Comparison of ENCODE assay signal across 8 mouse cellular contexts in genomic region chr11:98747804-98748505, GRCm38 (mm10). TPM values are rescaled to one million over a fixed set of nuclear protein-coding genes. Genes with fewer than 3 reads are reported as not detected.
DNase-seq lines count a peak whose midpoint lies in the region; ATAC-seq lines count a peak whose summit lies in the region.

No protein-coding gene starts in this region.

- H3K9me3 ChIP-seq in neural tube, embryonic 11.5 days (ENCODE audit: control insufficient read depth, low read length): no peaks in the 10 kb centered on the region
- H3K9me3 ChIP-seq in forebrain, embryonic 16.5 days (ENCODE audit: control insufficient read depth, low read length): no peaks in the 10 kb centered on the region
- H3K9me3 ChIP-seq in limb, embryonic 12.5 days: no peaks in the 10 kb centered on the region

- peak overlapping the region; percentile 83 for H3K27ac ChIP-seq in neural tube, embryonic 11.5 days (ENCODE audit: low read depth, low read length)
- peak overlapping the region; percentile 100 for H3K27ac ChIP-seq in forebrain, embryonic 16.5 days (ENCODE audit: low read length)
- peak overlapping the region; percentile 78 for H3K27ac ChIP-seq in limb, embryonic 12.5 days

- H3K4me1 ChIP-seq in neural tube, embryonic 11.5 days (ENCODE audit: control insufficient read depth, insufficient read depth, low read length): peaks cover 75% of the 10 kb centered on the region
- H3K4me1 ChIP-seq in forebrain, embryonic 16.5 days (replicated peaks; ENCODE audit: control insufficient read depth, insufficient read depth, low read length): peaks cover 94% of the 10 kb centered on the region
- H3K4me1 ChIP-seq in limb, embryonic 12.5 days (replicated peaks): peaks cover 96% of the 10 kb centered on the region

- ATAC-seq in cerebellum, adult (ENCODE audit: insufficient number of reproducible peaks, low FRiP score, low TSS enrichment): peak; percentile 23; the same call in 1 of the 2 replicates
- ATAC-seq in neural tube, embryonic 11.5 days (ENCODE audit: insufficient read depth, low FRiP score, low TSS enrichment): no peak
- peak; percentile 11 for ATAC-seq in forebrain, embryonic 16.5 days
- ATAC-seq in limb, embryonic 12.5 days (ENCODE audit: insufficient number of reproducible peaks, insufficient read depth, low FRiP score, low TSS enrichment, low read depth): no peak

- H3K36me3 ChIP-seq in neural tube, embryonic 11.5 days (ENCODE audit: control insufficient read depth, insufficient read depth, low read length): no peaks in the 10 kb centered on the region
- H3K36me3 ChIP-seq in forebrain, embryonic 16.5 days (ENCODE audit: control insufficient read depth, insufficient read depth): no peaks in the 10 kb centered on the region
- H3K36me3 ChIP-seq in limb, embryonic 12.5 days: no peaks in the 10 kb centered on the region

- no peak overlapping the region for H3K4me3 ChIP-seq in neural tube, embryonic 11.5 days (ENCODE audit: low read depth, low read length)
- peak overlapping the region; percentile 36 for H3K4me3 ChIP-seq in forebrain, embryonic 16.5 days (replicated peaks; ENCODE audit: low read length)
- H3K4me3 ChIP-seq in limb, embryonic 12.5 days (replicated peaks): 0 out of 2 replicates have a peak overlapping the region, but pooled peaks have one; percentile 0

- peak overlapping the region; percentile 37 for H3K9ac ChIP-seq in neural tube, embryonic 11.5 days (ENCODE audit: low read length)
- peak overlapping the region; percentile 68 for H3K9ac ChIP-seq in forebrain, embryonic 16.5 days (replicated peaks; ENCODE audit: low read depth, low read length)
- H3K9ac ChIP-seq in limb, embryonic 12.5 days (replicated peaks): peak overlapping the region; percentile 47; the same call in 1 of the 2 replicates

- no peaks in the 10 kb centered on the region for H3K27me3 ChIP-seq in neural tube, embryonic 11.5 days (ENCODE audit: control insufficient read depth, insufficient read depth, low read length)
- no peaks in the 10 kb centered on the region for H3K27me3 ChIP-seq in forebrain, embryonic 16.5 days (replicated peaks; ENCODE audit: control insufficient read depth, insufficient read depth, low read length)
- H3K27me3 ChIP-seq in limb, embryonic 12.5 days: no peaks in the 10 kb centered on the region

- H3K4me2 ChIP-seq in neural tube, embryonic 11.5 days (ENCODE audit: low read depth): peak overlapping the region; percentile 14; the same call in 1 of the 2 replicates
- H3K4me2 ChIP-seq in forebrain, embryonic 16.5 days (ENCODE audit: low read length): peak overlapping the region; percentile 64
- peak overlapping the region; percentile 55 for H3K4me2 ChIP-seq in limb, embryonic 12.5 days

- DNase-seq in cerebellum, postnatal 4 days (ENCODE audit: low spot score in 2 of 2): no peak
- no peak for DNase-seq in neural tube, embryonic 11.5 days (ENCODE audit: low spot score)
- DNase-seq in neural tube, embryonic 10.5 days (ENCODE audit: extremely low spot score, low spot score): no peak
- DNase-seq in skeletal muscle tissue, adult 2 months (ENCODE audit: low read depth, low spot score): peak; percentile 71
- no peak for DNase-seq in embryo, embryonic 10.5 days (ENCODE audit: low spot score)

- WGBS in neural tube, embryonic 11.5 days: 29% methylated on average over 6 of the region's 6 CpGs
- WGBS in forebrain, embryonic 16.5 days: 8% methylated on average over 6 of the region's 6 CpGs
- WGBS in limb, embryonic 12.5 days: 24% methylated on average over 6 of the region's 6 CpGs

RNA-seq across cellular contexts. Expression of gene Thra, which starts 7.5 kb away (rescaled TPM):
- 32.0 and 34.7 TPM in 2 replicates for polyA plus RNA-seq in neural tube, embryonic 11.5 days (2014; fragmentation: Nextera tagmentation; extraction: Ambion mirVana)
- polyA plus RNA-seq in forebrain, embryonic 16.5 days (2015; fragmentation: Nextera tagmentation; extraction: Ambion mirVana): 177 and 182 TPM in 2 replicates
- 22.3 and 24.9 TPM in 2 replicates for polyA plus RNA-seq in limb, embryonic 12.5 days (2016; fragmentation: Nextera tagmentation; extraction: Ambion mirVana)

RNA-seq across cellular contexts. Expression of gene Med24, which starts 18.7 kb away (rescaled TPM):
- polyA plus RNA-seq in neural tube, embryonic 11.5 days (2014; fragmentation: Nextera tagmentation; extraction: Ambion mirVana): 67.6 and 74.5 TPM in 2 replicates
- 88.8 and 93.7 TPM in 2 replicates for polyA plus RNA-seq in forebrain, embryonic 16.5 days (2015; fragmentation: Nextera tagmentation; extraction: Ambion mirVana)
- 74.4 and 79.3 TPM in 2 replicates for polyA plus RNA-seq in limb, embryonic 12.5 days (2016; fragmentation: Nextera tagmentation; extraction: Ambion mirVana)

RNA-seq across cellular contexts. Expression of gene Nr1d1, which starts 27.2 kb away (rescaled TPM):
- 1.5 and 1.9 TPM in 2 replicates for polyA plus RNA-seq in neural tube, embryonic 11.5 days (2014; fragmentation: Nextera tagmentation; extraction: Ambion mirVana)
- 3.8 and 4.0 TPM in 2 replicates for polyA plus RNA-seq in forebrain, embryonic 16.5 days (2015; fragmentation: Nextera tagmentation; extraction: Ambion mirVana)
- polyA plus RNA-seq in limb, embryonic 12.5 days (2016; fragmentation: Nextera tagmentation; extraction: Ambion mirVana): 0.79 and 1.0 TPM in 2 replicates

RNA-seq across cellular contexts. Expression of gene Csf3, which starts 46.9 kb away (rescaled TPM):
- polyA plus RNA-seq in neural tube, embryonic 11.5 days (2014; fragmentation: Nextera tagmentation; extraction: Ambion mirVana): not detected in 2 replicates
- polyA plus RNA-seq in forebrain, embryonic 16.5 days (2015; fragmentation: Nextera tagmentation; extraction: Ambion mirVana): not detected in 2 replicates
- not detected in 2 replicates for polyA plus RNA-seq in limb, embryonic 12.5 days (2016; fragmentation: Nextera tagmentation; extraction: Ambion mirVana)

RNA-seq across cellular contexts. Expression of gene Msl1, which starts 47.4 kb away (rescaled TPM):
- 24.1 and 24.2 TPM in 2 replicates for polyA plus RNA-seq in neural tube, embryonic 11.5 days (2014; fragmentation: Nextera tagmentation; extraction: Ambion mirVana)
- polyA plus RNA-seq in forebrain, embryonic 16.5 days (2015; fragmentation: Nextera tagmentation; extraction: Ambion mirVana): 27.7 and 32.0 TPM in 2 replicates
- polyA plus RNA-seq in limb, embryonic 12.5 days (2016; fragmentation: Nextera tagmentation; extraction: Ambion mirVana): 32.7 and 35.3 TPM in 2 replicates

Comparison
In these comparisons a context has a peak if more than half of its experiments do, and no peak if none do; other contexts are left out.
1. ATAC-seq: peak in cerebellum, adult (single experiment) and forebrain, embryonic 16.5 days (single experiment); none in neural tube, embryonic 11.5 days (single experiment) and limb, embryonic 12.5 days (single experiment).
2. H3K4me2 ChIP-seq: peak in every context shown above with its lines; median percentile 64 in forebrain, embryonic 16.5 days; 55 in limb, embryonic 12.5 days; 14 in neural tube, embryonic 11.5 days.
3. Peak in every context shown above with its lines, with median percentiles within 50 percentile points of each other: H3K27ac ChIP-seq and H3K9ac ChIP-seq.